Mouse (Mus musculus) lung, adult 2 months (tissue): Measurements from ENCODE around the gene Abcb10. TPM values are rescaled to one million over a fixed set of nuclear protein-coding genes. Genes with fewer than 3 reads are reported as not detected.

Experiments
- DNase-seq: peaks from one replicate; pipeline ENCODE4 v3.0.0; 2022
- H3K4me1 ChIP-seq: fragments of 200-500 bp; 2 replicates; pipeline ENCODE4 v1.6.1; 2011; ENCODE audit warnings: low read length; ENCODE audit not compliant: control insufficient read depth, insufficient read depth
- H3K4me3 ChIP-seq: fragments of 200-500 bp; replicated peaks from 2 replicates; pipeline ENCODE3; 2011; ENCODE audit warnings: low read depth, mild to moderate bottlenecking, control low read depth, low read length; ENCODE audit errors: extremely low read depth
- CTCF ChIP-seq: fragments of 200-500 bp; IDR thresholded peaks from 2 replicates; pipeline ENCODE4 v1.5.1; 2011; ENCODE audit warnings: mild to moderate bottlenecking, low read length, control low read depth; ENCODE audit not compliant: insufficient read depth
- POLR2A ChIP-seq: fragments of 200-500 bp; IDR thresholded peaks from 2 replicates; pipeline ENCODE4 v1.6.1; 2011; ENCODE audit warnings: low read depth, mild to moderate bottlenecking, control low read depth, low read length, borderline replicate concordance; ENCODE audit errors: extremely low read depth
- WGBS: fragments of 180-500 bp; shearing (Covaris S2); methylation state at CpG from one replicate; pipeline ENCODE4 v1.1.7; 2018; 5-methylcytosine and 5-hydroxymethylcytosine counted together
- polyA plus RNA-seq: library from polyadenylated mRNA; depleted of rRNA; stranded (reverse); fragments of >200 nt; gene quantifications from 2 replicates; pipeline ENCODE4 v1.2.3, GENCODE M21; 2012; rRNA removed

Abcb10 gene
- polyA plus RNA-seq, 1 experiment = 12.6 TPM

DNA sequence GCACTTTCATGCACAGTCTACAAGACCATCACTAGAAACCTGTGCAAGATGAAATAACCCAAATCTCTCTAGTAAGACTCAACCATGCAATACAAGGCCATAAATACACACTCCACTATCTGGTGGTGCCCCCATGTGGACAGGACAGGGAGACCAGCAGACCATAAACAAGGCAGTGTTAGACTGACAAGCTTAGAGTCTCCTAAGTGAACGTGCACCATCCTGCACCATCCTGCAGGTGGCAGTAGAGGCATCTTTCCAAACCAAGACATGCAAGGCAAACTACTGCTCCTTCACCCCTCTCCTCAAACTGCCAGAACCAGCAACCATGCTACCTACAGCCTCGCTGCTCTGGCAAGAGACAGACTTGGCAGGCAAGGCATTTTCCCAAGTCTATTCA is 58.2 kb downstream of the Abcb10 start:
- no peaks in the 10 kb centered on the region for H3K4me1 ChIP-seq
- H3K4me3 ChIP-seq = no peak overlapping the region
- WGBS = 13% methylated on average over 2 of the region's 2 CpGs
- peak; percentile 62 for DNase-seq
- TF ChIP-seq CTCF (peak; percentile 93), POLR2A (no peak)

DNA sequence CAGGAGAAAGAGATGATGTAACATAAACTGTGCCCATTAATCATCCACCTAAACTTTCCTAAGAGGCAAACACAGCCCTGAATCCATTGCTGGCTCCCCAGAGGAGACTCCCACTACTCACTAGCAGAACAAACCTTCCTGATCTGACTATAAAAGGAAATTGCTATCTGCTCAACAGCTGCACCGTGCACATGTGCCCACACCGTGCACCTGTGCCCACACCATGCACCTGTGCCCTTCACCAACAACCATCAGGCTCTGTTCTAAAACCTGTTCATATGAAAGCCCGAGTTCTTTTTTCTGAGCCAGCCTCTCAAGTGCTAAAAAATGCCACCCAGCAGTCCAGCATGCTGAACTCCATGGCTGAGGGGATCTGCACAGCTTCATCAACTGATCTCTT is 68.3 kb downstream of the Abcb10 start:
- Histone ChIP-seq H3K4me1 (no peaks in the 10 kb centered on the region), H3K4me3 (no peak overlapping the region)
- no peak for DNase-seq
- 94% methylated on average over 3 of the region's 3 CpGs for WGBS
- no peak for TF ChIP-seq CTCF
- TF ChIP-seq POLR2A = no peak

DNA sequence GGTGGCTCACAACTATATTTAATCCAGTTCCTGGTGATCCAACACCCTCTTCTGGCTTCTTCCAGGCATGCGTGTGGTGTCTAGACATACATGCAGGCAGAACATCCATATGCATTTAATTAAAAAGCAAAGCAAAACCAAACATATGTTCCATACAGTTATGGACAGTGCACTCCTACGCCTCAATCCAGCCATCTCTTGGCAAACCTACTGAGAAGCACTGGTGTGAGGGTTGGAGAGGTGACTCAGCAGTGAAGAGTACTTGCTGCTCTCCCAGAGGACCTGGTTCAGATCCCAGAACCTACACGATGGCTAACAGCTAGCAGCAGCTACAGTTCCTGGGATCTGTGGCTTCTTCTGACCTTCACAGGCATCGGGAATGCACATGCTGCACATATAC is 70.7 kb downstream of the Abcb10 start:
- Histone ChIP-seq H3K4me3 (no peak overlapping the region), H3K4me1 (no peaks in the 10 kb centered on the region)
- DNase-seq = no peak
- WGBS = 97% methylated on average over 4 of the region's 4 CpGs
- TF ChIP-seq CTCF (no peak), POLR2A (no peak)

DNA sequence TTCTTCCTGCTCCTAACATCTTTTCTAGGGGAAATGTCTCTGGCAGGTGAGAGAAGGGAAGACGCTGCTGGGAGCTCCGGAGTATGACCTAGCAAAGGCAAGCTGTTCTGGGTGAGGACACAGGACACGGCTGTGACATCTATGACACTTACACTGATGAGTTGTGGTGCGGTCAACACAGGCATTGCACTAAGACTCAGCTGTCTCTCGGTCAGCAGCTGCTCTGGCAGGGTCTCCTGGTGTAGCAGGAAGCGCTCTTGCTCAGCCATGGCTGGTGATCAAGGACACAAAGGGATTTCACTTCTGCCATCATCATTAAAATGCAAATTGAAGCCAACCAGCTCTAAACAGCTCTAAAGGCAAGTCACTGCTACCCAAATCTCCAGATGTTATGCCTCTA is 75.3 kb downstream of the Abcb10 start:
- DNase-seq = no peak
- no peaks in the 10 kb centered on the region for H3K4me1 ChIP-seq
- H3K4me3 ChIP-seq = no peak overlapping the region
- WGBS = 91% methylated on average over 6 of the region's 6 CpGs
- TF ChIP-seq POLR2A (no peak), CTCF (no peak)

DNA sequence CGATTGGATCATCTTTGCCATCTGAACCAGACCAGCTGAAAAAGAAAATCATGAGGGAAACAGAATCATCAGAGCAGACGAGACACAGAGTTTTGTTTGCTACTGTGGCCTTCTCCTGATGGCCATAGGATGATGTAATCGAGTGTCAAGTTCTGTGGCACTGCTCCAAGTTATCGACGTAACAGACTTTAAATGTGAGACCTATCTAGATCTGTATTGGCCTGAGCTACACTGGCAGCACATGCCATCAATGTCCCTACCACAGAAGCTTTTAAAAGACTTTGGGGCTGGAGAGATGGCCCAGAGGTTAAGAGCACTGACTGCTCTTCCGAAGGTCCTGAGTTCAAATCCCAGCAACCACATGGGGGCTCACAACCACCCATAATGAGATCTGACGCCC is 80.3 kb downstream of the Abcb10 start:
- H3K4me3 ChIP-seq = no peak overlapping the region
- TF ChIP-seq POLR2A (no peak), CTCF (no peak)
- 80% methylated on average over 7 of the region's 7 CpGs for WGBS

More for the DNA sequence above, 80.3 kb downstream of the Abcb10 start:
- no peaks in the 10 kb centered on the region for H3K4me1 ChIP-seq
- no peak for DNase-seq

Other genes starting within 250 kb of the Abcb10 start
- gene Rab4a, start 177.1 kb downstream of the Abcb10 start, polyA plus RNA-seq = 7.3 and 7.9 TPM in 2 replicates
- gene Ccsap, start 122.9 kb downstream of the Abcb10 start, polyA plus RNA-seq = 0.80 and 0.86 TPM in 2 replicates
- 1.2 and 1,963 TPM in 2 replicates for gene Acta1, start 88.4 kb downstream of the Abcb10 start, polyA plus RNA-seq
- gene Nup133, start 33.9 kb downstream of the Abcb10 start, polyA plus RNA-seq = 7.3 and 10.8 TPM in 2 replicates
- gene Taf5l, start 38.3 kb upstream of the Abcb10 start, polyA plus RNA-seq = 22.7 and 26.0 TPM in 2 replicates
- gene Urb2, start 38.4 kb upstream of the Abcb10 start, polyA plus RNA-seq = 3.1 and 4.3 TPM in 2 replicates
- gene Galnt2, start 248.3 kb upstream of the Abcb10 start, polyA plus RNA-seq = 17.6 and 25.5 TPM in 2 replicates